Mouse (Mus musculus): ENCODE data around the gene Nudt9.

- TF ChIP-seq CTCF (IDR thresholded peaks at IDR 0.05; ENCODE audit: insufficient read depth, low read depth, low read length), result no peak
- TF ChIP-seq POLR2A (IDR thresholded peaks at IDR 0.05; ENCODE audit: insufficient read depth, low read depth, low read length), result no peak
These were observed 50.2 kb downstream of the Nudt9 start for GRCm38 (mm10) chr5:104096078-104096938.
